Mouse (Mus musculus) ES-E14 (cell line): Measurements from ENCODE around the gene Myo1f.

Experiments
- HCFC1 ChIP-seq: IDR thresholded peaks from 2 replicates; pipeline ENCODE4 v1.6.1; 2012; ENCODE audit warnings: low read length, inconsistent platforms, borderline replicate concordance; ENCODE audit not compliant: insufficient read depth
- MAFK ChIP-seq: IDR thresholded peaks from 2 replicates; pipeline ENCODE4 v1.6.1; 2014; ENCODE audit warnings: mild to moderate bottlenecking, low read depth, low read length, inconsistent platforms; ENCODE audit not compliant: insufficient read depth
- ZNF384 ChIP-seq: IDR thresholded peaks from 2 replicates; pipeline ENCODE4 v1.6.1; 2012; ENCODE audit warnings: low read depth, low read length, inconsistent platforms

DNA sequence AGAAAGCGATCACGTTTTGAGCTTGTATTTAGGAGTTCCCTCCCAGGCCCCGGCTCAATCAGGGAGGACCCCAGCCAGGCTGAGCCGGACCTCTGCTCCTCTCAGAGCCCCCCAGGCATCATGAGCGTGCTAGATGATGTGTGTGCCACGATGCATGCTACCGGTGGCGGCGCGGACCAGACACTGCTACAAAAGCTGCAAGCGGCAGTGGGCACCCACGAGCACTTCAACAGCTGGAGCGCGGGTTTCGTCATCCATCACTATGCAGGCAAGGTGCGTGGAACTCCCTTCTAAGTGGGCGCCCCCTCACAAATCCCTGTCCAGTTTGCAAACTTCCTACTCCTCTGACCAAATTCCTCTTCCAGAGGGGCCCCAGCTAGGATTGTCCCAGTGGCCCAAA lies 30.5 kb downstream of the Myo1f start:
- TF ChIP-seq MAFK (no peak), HCFC1 (no peak), ZNF384 (no peak)
